Mouse (Mus musculus) brain, embryonic 14.5 days (tissue): ENCODE data around the gene Hmcn1.

ENCODE experiments used
- CTCF ChIP-seq: fragments of 200-500 bp; IDR thresholded peaks from 2 replicates; pipeline ENCODE4 v1.5.1; 2012; ENCODE audit warnings: inconsistent platforms, mild to moderate bottlenecking, moderate library complexity, borderline replicate concordance; ENCODE audit not compliant: insufficient read depth, insufficient read length; ENCODE audit errors: extremely low read depth
- POLR2A ChIP-seq: fragments of 200-500 bp; IDR thresholded peaks from 2 replicates; pipeline ENCODE4 v1.6.1; 2012; ENCODE audit warnings: mild to moderate bottlenecking, inconsistent platforms, borderline replicate concordance; ENCODE audit not compliant: poor library complexity, insufficient read depth, insufficient read length, severe bottlenecking; ENCODE audit errors: extremely low read depth

DNA sequence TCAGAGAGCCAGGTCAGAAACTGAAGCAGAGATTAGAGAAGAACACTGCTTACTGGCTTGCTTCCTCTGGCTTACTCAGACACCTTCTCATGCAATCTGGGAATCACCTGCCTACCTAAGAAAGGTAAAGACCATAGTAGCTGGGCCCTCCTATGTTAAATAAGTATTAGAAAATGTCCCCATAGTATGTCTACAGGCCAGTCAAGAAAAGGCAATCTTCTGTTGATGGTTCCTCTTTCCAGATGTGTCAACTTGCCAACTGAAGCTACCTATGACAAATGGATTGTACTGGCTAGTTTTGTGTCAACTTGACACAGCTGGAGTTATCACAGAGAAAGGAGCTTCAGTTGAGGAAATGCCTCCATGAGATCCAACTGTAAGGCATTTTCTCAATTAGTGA, 40.1 kb upstream of the Hmcn1 start:
- no peak for TF ChIP-seq CTCF
- no peak for TF ChIP-seq POLR2A
